Mouse (Mus musculus) cerebellum, adult 8-10 months (tissue): Measurements from ENCODE around the gene Cul5.

Source experiments
- DNase-seq: peaks from one replicate; pipeline ENCODE4 v3.0.0; 2022

Gene Cul5

DNA sequence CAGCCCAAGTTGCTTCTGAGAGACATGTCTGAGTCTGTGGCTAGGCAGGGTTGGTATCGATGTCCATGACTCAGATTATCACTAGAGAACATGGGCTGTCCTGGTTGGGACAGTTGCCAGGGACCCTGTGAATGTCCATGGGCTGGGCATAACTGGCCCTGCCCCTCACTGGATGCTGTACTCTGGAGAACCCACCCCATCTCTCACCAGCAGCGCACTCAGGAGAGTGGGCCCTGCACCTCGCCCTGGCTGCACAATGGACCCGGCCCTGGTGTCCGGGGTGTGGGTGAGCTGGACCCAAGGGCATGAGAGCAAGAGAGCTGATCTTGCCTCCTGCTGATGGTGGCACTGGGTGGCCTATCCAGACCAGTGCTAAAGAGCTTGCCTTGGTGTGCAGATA, 64.9 kb downstream of the Cul5 start:
- no peak for DNase-seq

DNA sequence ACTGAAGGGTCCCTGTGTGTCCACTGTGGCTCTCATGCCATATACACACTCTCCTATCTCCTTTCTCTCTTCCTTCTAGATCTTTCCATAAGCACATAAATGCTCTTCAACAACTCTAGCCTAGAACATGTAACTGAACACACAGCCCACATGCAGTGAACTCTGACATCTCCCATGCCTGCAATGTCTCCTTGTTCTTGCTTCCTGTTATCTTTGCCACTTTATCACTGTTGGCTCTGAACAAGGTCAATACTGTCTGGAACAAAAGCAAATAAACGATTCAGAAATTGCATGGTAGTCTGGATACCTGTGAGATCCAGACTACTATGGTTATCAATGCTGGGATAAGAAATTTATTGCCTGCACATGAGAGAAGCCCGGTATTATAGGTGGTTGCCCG, 66.0 kb downstream of the Cul5 start:
- DNase-seq = no peak

DNA sequence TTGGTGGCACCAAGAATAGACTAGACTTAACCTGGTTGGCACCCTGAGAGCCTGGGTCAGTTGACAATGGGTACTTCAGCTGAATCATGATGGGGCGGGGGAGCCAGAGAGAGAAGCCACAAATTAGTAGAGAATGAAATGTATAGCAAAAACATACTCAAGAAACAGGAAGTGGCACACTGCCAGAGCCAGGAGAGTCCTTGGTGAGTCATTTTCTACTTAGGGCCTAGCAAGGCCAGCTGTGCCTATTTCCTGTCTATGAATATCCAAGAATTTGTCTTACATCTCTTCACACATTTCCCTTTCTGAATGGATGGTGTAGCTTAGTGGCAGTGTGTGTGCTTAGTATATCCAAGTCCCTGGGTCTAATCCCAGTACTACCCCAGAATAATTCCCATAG, 66.4 kb downstream of the Cul5 start:
- no peak for DNase-seq

DNA sequence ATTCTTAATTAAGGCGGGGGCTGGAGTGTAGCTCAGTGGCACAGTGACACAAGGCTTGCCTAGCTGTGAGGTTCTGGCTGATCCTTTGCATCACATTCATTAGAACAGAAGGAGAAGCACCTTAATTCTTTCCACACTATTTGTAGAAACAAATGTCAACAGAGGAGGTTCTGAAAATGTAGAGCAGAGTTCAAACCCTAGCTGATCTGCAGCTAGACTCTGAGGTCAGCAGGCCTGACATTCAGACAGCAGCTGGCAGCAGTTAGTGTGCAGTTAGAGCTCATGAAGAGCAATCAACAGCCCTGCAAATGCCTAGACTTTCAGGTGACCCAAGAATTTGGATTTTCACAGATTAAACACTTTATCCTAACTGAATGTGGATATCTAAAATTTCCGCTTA, 68.3 kb downstream of the Cul5 start:
- DNase-seq = no peak

DNA sequence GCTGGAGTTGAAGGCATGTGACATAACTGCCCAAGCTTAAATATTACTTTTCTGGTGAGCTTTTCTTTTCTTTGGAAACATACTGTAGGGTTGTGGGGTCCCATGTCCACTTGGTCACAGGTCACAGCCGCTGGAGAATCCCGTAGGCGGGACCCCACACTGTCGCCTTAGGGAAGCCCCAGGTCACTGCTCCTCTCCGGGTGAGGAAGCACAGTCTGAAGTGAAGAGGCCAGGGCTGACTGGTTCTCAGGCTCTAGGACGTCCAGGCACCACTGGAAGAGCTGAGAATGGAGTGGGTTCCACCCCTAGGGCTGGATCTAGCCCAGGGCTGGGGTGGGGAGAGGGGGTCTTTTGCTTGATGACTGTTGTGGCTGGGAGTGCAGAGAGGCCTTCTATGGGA, 71.2 kb downstream of the Cul5 start:
- DNase-seq = no peak

DNA sequence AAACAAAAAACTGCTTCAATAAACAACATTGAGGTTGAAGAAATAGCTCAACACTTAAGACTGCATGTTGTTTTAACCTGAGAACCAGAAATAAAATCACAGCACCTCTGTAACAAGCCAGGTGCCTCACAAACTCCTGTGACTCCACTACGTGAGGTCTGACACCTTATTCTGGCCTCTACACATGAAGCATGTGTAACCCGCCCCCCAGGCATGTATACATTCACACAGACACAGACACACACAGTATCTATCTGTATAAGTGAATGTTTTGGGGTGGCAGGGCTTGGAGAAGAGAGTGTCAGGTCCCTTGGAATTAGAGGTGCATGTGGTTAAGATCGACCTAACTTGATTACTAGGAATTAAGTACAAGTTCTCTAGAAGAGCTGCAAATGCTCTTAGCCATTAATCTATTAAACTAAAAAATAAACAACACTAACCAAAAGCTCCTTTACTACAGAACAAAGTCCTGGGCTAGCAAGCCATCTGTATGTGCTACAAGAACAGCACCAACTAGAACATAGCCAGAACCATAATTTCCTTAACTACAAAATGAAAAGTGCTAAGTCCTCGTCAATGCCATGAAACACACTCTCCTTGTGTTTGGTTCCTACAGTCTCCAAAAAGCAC, 72.7 kb downstream of the Cul5 start:
- DNase-seq = no peak

DNA sequence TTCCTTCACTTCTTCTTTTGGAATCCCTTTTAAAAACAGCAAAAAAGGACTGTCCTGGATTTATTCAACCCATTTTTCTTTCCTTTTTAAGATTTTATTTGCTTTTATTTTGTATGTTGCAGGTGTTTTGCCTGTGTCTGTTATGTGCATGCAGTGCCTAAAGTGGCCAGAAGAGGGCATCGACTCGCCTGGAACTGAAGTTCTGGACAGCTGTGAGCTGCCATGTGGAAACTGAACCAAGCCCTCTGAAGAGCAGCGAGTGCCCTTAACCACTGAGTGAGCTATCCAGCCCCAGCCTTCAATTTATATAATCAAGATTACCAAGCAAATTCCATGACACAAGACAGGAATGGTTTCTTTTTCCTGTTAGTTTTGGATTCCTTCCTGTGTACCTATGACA, 75.0 kb downstream of the Cul5 start:
- DNase-seq = peak; percentile 50

DNA sequence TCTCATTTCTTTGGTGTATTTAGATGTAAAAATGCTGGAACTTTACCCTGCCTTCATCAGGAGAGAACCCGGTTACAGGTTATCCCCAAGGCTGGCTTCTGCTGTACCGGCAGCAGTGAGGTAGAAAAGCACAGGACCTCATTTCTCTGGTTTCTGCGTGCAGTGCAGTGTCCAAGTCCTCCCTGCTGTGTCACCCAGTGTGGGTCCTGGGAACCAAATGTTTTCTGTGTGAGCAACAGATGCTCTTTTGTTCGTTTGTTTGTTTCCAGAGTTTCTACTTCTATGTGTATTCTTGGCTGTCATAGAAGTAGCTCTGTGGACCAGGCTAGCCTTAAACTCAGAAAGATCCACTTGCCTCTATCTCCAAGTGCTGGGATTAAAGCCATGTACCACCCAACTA, 87.9 kb downstream of the Cul5 start:
- peak; percentile 45 for DNase-seq

DNA sequence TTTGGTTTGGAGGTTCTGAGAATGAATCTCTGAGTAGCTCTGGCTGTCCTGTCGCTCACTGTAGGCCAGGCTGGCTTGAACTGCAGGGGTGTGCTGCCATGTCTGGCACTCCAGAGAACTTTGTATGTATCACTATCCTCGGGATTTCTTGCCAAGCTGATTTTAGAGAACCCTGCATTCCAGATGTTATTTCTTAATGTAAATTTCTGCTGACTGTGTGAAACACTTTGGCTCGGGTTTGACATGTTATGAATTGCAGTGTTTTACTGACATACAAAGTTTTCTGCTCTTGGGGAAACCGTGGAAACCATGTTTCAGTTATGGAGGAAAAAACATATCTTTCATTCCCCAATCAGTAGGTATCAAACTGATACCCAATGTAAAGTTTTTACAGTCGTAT, 94.1 kb downstream of the Cul5 start:
- DNase-seq = no peak

DNA sequence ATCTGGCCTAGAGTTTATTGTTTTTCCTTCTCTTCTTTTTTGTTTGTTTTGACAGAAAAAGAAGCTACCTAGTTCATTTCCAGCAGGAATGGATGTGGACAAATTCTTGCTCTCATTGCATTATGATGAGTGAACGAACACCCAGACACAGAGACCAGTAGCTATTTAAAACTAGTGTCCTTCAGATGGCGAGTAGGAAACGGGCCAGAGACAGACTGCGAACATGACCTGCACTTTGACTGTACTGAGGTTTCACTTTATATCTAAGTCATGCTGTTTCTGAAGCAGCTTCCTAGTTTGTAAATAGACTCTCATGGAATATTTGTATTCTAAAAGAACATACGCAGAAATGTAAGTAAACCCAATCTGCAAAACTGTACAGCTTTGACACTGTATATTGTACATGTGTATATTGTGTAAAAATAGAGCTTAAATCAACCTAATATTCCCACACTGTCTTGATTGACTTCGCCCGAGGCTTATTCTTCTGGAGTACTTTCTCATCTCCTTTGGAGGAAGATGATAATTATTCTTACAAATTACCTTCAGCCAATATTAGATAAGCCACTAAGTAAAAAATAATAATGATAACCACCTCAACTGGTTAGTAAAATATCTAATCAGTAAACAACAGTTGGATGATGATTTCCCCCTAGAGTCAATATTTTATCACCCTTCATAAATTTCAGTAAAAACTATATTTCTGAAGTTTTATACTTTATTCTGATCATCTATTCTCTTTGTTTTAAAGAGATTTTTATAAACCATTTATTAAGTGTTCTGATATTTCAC, 97.1 kb downstream of the Cul5 start:
- DNase-seq = no peak

DNA sequence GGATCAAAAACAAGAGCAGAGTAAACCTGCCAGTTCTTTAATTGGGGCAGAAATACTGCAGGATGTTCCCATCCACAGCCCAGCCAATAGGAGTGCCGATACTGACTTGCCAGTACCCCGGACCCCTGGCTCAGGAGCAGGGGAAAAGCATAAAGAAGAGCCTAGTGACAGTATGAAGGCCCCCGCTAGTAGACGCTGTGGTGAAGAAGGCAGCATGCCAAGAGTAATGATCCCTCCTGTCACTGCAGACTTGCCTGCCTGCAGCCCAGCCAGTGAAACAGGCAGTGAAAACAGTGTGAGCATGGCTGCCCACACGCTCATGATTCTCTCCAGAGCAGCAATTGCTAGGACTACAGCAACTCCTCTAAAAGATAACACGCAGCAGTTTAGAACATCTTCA, 99.2 kb downstream of the Cul5 start:
- DNase-seq = peak; percentile 23
